ENCODE assay signal across 7 mouse cellular contexts in genomic region chr3:96171583-96172196, GRCm38 (mm10). TPM values are rescaled to one million over a fixed set of nuclear protein-coding genes. Genes with fewer than 3 reads are reported as not detected.
A peak's percentile ranks its signal among the peaks of the same experiment; 100 is the strongest.
DNase-seq lines count a peak whose midpoint lies in the region; ATAC-seq and TF ChIP-seq lines count a peak whose summit lies in the region.

No protein-coding gene starts in this region.

- no peak for DNase-seq in lung, postnatal 25 days (ENCODE audit: low spot score)
- no peak for DNase-seq in left cerebral cortex, postnatal 36 days (ENCODE audit: low spot score in 2 of 2)
- no peak for DNase-seq in kidney, adult 11 months

- WGBS in lung, embryonic 16.5 days = 12% methylated on average over 18 of the region's 18 CpGs
- WGBS in limb, embryonic 12.5 days = 21% methylated on average over 18 of the region's 18 CpGs
- 14% methylated on average over 18 of the region's 18 CpGs for WGBS in stomach, embryonic 14.5 days

- no peaks in the 10 kb centered on the region for H3K9me3 ChIP-seq in lung, embryonic 16.5 days (ENCODE audit: control insufficient read depth, low read length)
- no peaks in the 10 kb centered on the region for H3K9me3 ChIP-seq in limb, embryonic 12.5 days
- H3K9me3 ChIP-seq in stomach, embryonic 14.5 days (ENCODE audit: control insufficient read depth, low read depth, low read length) = no peaks in the 10 kb centered on the region

- H3K4me2 ChIP-seq in lung, embryonic 16.5 days (ENCODE audit: low read depth, low read length) = peak overlapping the region; percentile 90
- H3K4me2 ChIP-seq in limb, embryonic 12.5 days = peak overlapping the region; percentile 82
- H3K4me2 ChIP-seq in stomach, embryonic 14.5 days (replicated peaks; ENCODE audit: low read depth, low read length) = peak overlapping the region; percentile 73

- ATAC-seq in lung, embryonic 16.5 days (ENCODE audit: low read depth) = peak; percentile 21
- no peak for ATAC-seq in limb, embryonic 12.5 days (ENCODE audit: insufficient number of reproducible peaks, insufficient read depth, low FRiP score, low TSS enrichment, low read depth)
- peak; percentile 16; the same call in 1 of the 2 replicates for ATAC-seq in stomach, embryonic 14.5 days (ENCODE audit: insufficient number of reproducible peaks, insufficient read depth, low FRiP score, low read depth)

- intact Hi-C loops in left cerebral cortex, postnatal 36 days (cut with DNase I) = no loop called here

- peak overlapping the region; percentile 100 for H3K27ac ChIP-seq in lung, embryonic 16.5 days (ENCODE audit: low read length)
- H3K27ac ChIP-seq in embryonic fibroblast, embryonic 13.5 days (ENCODE audit: insufficient read depth, low read length) = peak overlapping the region; percentile 88
- H3K27ac ChIP-seq in limb, embryonic 12.5 days = peak overlapping the region; percentile 99
- H3K27ac ChIP-seq in stomach, embryonic 14.5 days (ENCODE audit: low read length) = peak overlapping the region; percentile 99

- H3K4me1 ChIP-seq in lung, embryonic 16.5 days (replicated peaks; ENCODE audit: control insufficient read depth, insufficient read depth, low read length) = peaks cover 31% of the 10 kb centered on the region
- peaks cover 4% of the 10 kb centered on the region; the same call in 1 of the 2 replicates for H3K4me1 ChIP-seq in embryonic fibroblast, embryonic 13.5 days (ENCODE audit: control insufficient read depth, insufficient read depth, low read length)
- H3K4me1 ChIP-seq in limb, embryonic 12.5 days (replicated peaks) = peaks cover 33% of the 10 kb centered on the region
- peaks cover 10% of the 10 kb centered on the region; the same call in 1 of the 2 replicates for H3K4me1 ChIP-seq in stomach, embryonic 14.5 days (ENCODE audit: control insufficient read depth, insufficient read depth, low read length)

- H3K27me3 ChIP-seq in lung, embryonic 16.5 days (ENCODE audit: control insufficient read depth, insufficient read depth, low read depth, low read length) = no peaks in the 10 kb centered on the region
- no peaks in the 10 kb centered on the region for H3K27me3 ChIP-seq in limb, embryonic 12.5 days
- H3K27me3 ChIP-seq in stomach, embryonic 14.5 days (ENCODE audit: control insufficient read depth, insufficient read depth, low read length) = no peaks in the 10 kb centered on the region

- H3K4me3 ChIP-seq in lung, embryonic 16.5 days (ENCODE audit: low read length) = peak overlapping the region; percentile 96
- peak overlapping the region; percentile 63 for H3K4me3 ChIP-seq in embryonic fibroblast, embryonic 13.5 days (ENCODE audit: insufficient read depth, low read length)
- peak overlapping the region; percentile 72 for H3K4me3 ChIP-seq in limb, embryonic 12.5 days (replicated peaks)
- peak overlapping the region; percentile 98 for H3K4me3 ChIP-seq in stomach, embryonic 14.5 days (ENCODE audit: low read depth, low read length)

- no peak for TF ChIP-seq POLR2A in embryonic fibroblast, embryonic 13.5 days (IDR thresholded peaks at IDR 0.05; ENCODE audit: low read depth, low read length)

- H3K36me3 ChIP-seq in lung, embryonic 16.5 days (ENCODE audit: control insufficient read depth, insufficient read depth, low read length) = peaks cover 25% of the 10 kb centered on the region
- peaks cover 61% of the 10 kb centered on the region for H3K36me3 ChIP-seq in limb, embryonic 12.5 days
- H3K36me3 ChIP-seq in stomach, embryonic 14.5 days (ENCODE audit: control insufficient read depth, insufficient read depth, low read length) = peaks cover 22% of the 10 kb centered on the region

- H3K9ac ChIP-seq in lung, embryonic 16.5 days (ENCODE audit: low read length) = peak overlapping the region; percentile 96
- peak overlapping the region; percentile 77 for H3K9ac ChIP-seq in limb, embryonic 12.5 days (replicated peaks)
- H3K9ac ChIP-seq in stomach, embryonic 14.5 days (replicated peaks; ENCODE audit: low read depth, low read length) = peak overlapping the region; percentile 79

- no peak for TF ChIP-seq CTCF in embryonic fibroblast, embryonic 13.5 days (IDR thresholded peaks at IDR 0.05; ENCODE audit: borderline replicate concordance, insufficient read depth, low read length)

RNA-seq across cellular contexts. Expression of gene Sf3b4, which starts 0.4 kb away (rescaled TPM):
- 143 and 167 TPM in 2 replicates for polyA plus RNA-seq in lung, embryonic 16.5 days (2015; fragmentation: Nextera tagmentation; extraction: Ambion mirVana)
- 63.3 and 70.6 TPM in 2 replicates for polyA plus RNA-seq in embryonic fibroblast, embryonic 13.5 days (2011; ENCODE audit: insufficient read length, low read depth, missing spikeins)
- 178 and 209 TPM in 2 replicates for polyA plus RNA-seq in limb, embryonic 12.5 days (2016; fragmentation: Nextera tagmentation; extraction: Ambion mirVana)
- polyA plus RNA-seq in stomach, embryonic 14.5 days (2014; fragmentation: Nextera tagmentation; extraction: Ambion mirVana) = 161 and 166 TPM in 2 replicates
- 10 to 100 TPM; 40.7 to 42.9 TPM for total RNA-seq in left cerebral cortex, postnatal 36 days (2021)

RNA-seq across cellular contexts. Expression of gene Sv2a, which starts 9.3 kb away (rescaled TPM):
- polyA plus RNA-seq in lung, embryonic 16.5 days (2015; fragmentation: Nextera tagmentation; extraction: Ambion mirVana) = 2.3 and 2.6 TPM in 2 replicates
- polyA plus RNA-seq in embryonic fibroblast, embryonic 13.5 days (2011; ENCODE audit: insufficient read length, low read depth, missing spikeins) = 1.8 and 2.0 TPM in 2 replicates
- 5.6 and 5.9 TPM in 2 replicates for polyA plus RNA-seq in limb, embryonic 12.5 days (2016; fragmentation: Nextera tagmentation; extraction: Ambion mirVana)
- 5.7 and 6.5 TPM in 2 replicates for polyA plus RNA-seq in stomach, embryonic 14.5 days (2014; fragmentation: Nextera tagmentation; extraction: Ambion mirVana)
- total RNA-seq in left cerebral cortex, postnatal 36 days (2021) = 100 to 1,000 TPM; 399 to 446 TPM

RNA-seq across cellular contexts. Expression of gene Mtmr11, which starts 9.9 kb away (rescaled TPM):
- polyA plus RNA-seq in lung, embryonic 16.5 days (2015; fragmentation: Nextera tagmentation; extraction: Ambion mirVana) = 13.0 and 14.0 TPM in 2 replicates
- 41.8 and 52.6 TPM in 2 replicates for polyA plus RNA-seq in embryonic fibroblast, embryonic 13.5 days (2011; ENCODE audit: insufficient read length, low read depth, missing spikeins)
- 31.3 and 34.0 TPM in 2 replicates for polyA plus RNA-seq in limb, embryonic 12.5 days (2016; fragmentation: Nextera tagmentation; extraction: Ambion mirVana)
- 20.8 and 24.6 TPM in 2 replicates for polyA plus RNA-seq in stomach, embryonic 14.5 days (2014; fragmentation: Nextera tagmentation; extraction: Ambion mirVana)
- total RNA-seq in left cerebral cortex, postnatal 36 days (2021) = 1 to 10 TPM; 5.7 to 6.7 TPM

RNA-seq across cellular contexts. Expression of gene Bola1, which starts 47.8 kb away (rescaled TPM):
- 51.4 and 51.6 TPM in 2 replicates for polyA plus RNA-seq in lung, embryonic 16.5 days (2015; fragmentation: Nextera tagmentation; extraction: Ambion mirVana)
- 9.6 and 10.4 TPM in 2 replicates for polyA plus RNA-seq in embryonic fibroblast, embryonic 13.5 days (2011; ENCODE audit: insufficient read length, low read depth, missing spikeins)
- 54.6 and 56.3 TPM in 2 replicates for polyA plus RNA-seq in limb, embryonic 12.5 days (2016; fragmentation: Nextera tagmentation; extraction: Ambion mirVana)
- polyA plus RNA-seq in stomach, embryonic 14.5 days (2014; fragmentation: Nextera tagmentation; extraction: Ambion mirVana) = 52.7 and 61.3 TPM in 2 replicates
- 10 to 100 TPM; 13.3 to 19.4 TPM for total RNA-seq in left cerebral cortex, postnatal 36 days (2021)

RNA-seq across cellular contexts. Expression of gene Hist2h2ab, which starts 48.0 kb away (rescaled TPM):
- 1.3 and 1.9 TPM in 2 replicates for polyA plus RNA-seq in lung, embryonic 16.5 days (2015; fragmentation: Nextera tagmentation; extraction: Ambion mirVana)
- not detected in 2 replicates for polyA plus RNA-seq in embryonic fibroblast, embryonic 13.5 days (2011; ENCODE audit: insufficient read length, low read depth, missing spikeins)
- 1.7 and 2.0 TPM in 2 replicates for polyA plus RNA-seq in limb, embryonic 12.5 days (2016; fragmentation: Nextera tagmentation; extraction: Ambion mirVana)
- polyA plus RNA-seq in stomach, embryonic 14.5 days (2014; fragmentation: Nextera tagmentation; extraction: Ambion mirVana) = 1.6 and 2.6 TPM in 2 replicates
- 10 to 100 TPM in 1 of 2 experiments, 1 to 10 TPM in 1; 10.0 to 11.1 TPM for total RNA-seq in left cerebral cortex, postnatal 36 days (2021)
